Mouse (Mus musculus) heart, adult 2 months (tissue): ENCODE measurements around the gene Obox7. TPM values are rescaled to one million over a fixed set of nuclear protein-coding genes. Genes with fewer than 3 reads are reported as not detected.
"Not testable (repeated sequence)": the region's sequence is repeated elsewhere in the genome, so short reads cannot be mapped to it uniquely, and the experiment has no call there.

Source experiments
- DNase-seq, 2 experiments: peaks; one replicate each; pipeline ENCODE4 v3.0.0; 2021
- H3K27ac ChIP-seq: fragments of 200-600 bp; 2 replicates; pipeline ENCODE4 v1.8.1; 2022
- H3K27me3 ChIP-seq: fragments of 200-500 bp; 2 replicates; pipeline ENCODE4 v1.6.1; 2012; ENCODE audit warnings: mild to moderate bottlenecking, low read length, inconsistent platforms, mixed read lengths; ENCODE audit not compliant: control insufficient read depth, insufficient read depth
- H3K36me3 ChIP-seq: fragments of 200-500 bp; 2 replicates; pipeline ENCODE4 v1.6.1; 2012; ENCODE audit warnings: low read length, inconsistent platforms; ENCODE audit not compliant: control insufficient read depth, insufficient read depth
- H3K4me1 ChIP-seq: fragments of 200-500 bp; 2 replicates; pipeline ENCODE4 v1.6.1; 2011; ENCODE audit warnings: low read length; ENCODE audit not compliant: control insufficient read depth, insufficient read depth
- H3K4me3 ChIP-seq: fragments of 200-600 bp; 2 replicates; pipeline ENCODE4 v1.8.1; 2022
- H3K79me2 ChIP-seq: fragments of 200-500 bp; replicated peaks from 2 replicates; pipeline ENCODE4 v1.6.1; 2012; ENCODE audit warnings: mild to moderate bottlenecking, inconsistent platforms, low read length, moderate library complexity, mixed read lengths; ENCODE audit not compliant: control insufficient read depth, insufficient read depth
- H3K9ac ChIP-seq: fragments of 200-500 bp; 2 replicates; pipeline ENCODE4 v1.6.1; 2012; ENCODE audit warnings: low read depth, mild to moderate bottlenecking, control low read depth, inconsistent platforms, low read length, mixed read lengths
- WGBS: fragments of 180-500 bp; shearing (Covaris S2); methylation state at CpG from one replicate; pipeline ENCODE4 v1.1.7; 2018; 5-methylcytosine and 5-hydroxymethylcytosine counted together
- intact Hi-C: fragments of 180-260 bp; cut with DNase I; formaldehyde crosslinking; loops from one replicate; pipeline ENCODE4 v1.15.1; 2025
- long read RNA-seq: library from polyadenylated mRNA; stranded (forward); transcript quantifications from one replicate; pipeline ENCODE4 v2.0.0, GENCODE M21; 2021
- polyA plus RNA-seq: library from polyadenylated mRNA; depleted of rRNA; stranded (reverse); fragments of >200 nt; gene quantifications from 2 replicates; pipeline ENCODE4 v1.2.3, GENCODE M21; 2012; rRNA removed
- total RNA-seq, 2 experiments: library from RNA; stranded (reverse); gene quantifications; 2 replicates each; pipeline ENCODE4 v1.2.3; 2021

Obox7 gene
- total RNA-seq (not detected), polyA plus RNA-seq (not detected in 2 replicates)
- long read RNA-seq: 0 reads

DNA sequence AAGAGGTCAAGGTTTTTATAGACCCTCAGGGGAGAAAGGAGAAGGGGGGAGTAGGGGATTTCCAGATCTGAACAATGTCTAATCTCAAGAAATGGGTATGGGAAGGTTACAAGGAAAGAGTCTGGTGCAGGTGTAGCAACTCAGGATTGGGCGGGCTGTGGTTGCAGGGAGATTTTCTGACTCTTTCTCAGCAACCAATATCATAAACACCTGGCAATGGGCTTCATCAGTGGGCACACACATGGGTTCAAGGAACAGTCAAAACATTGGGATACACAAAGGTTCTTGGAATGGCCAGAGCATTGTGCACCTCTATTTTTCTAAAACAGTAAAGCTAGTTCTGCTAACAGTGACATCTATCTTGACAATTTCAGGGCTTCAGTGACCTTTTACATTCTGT, at the start of gene Obox7:
TSS of gene Obox7 (plus strand) at position 301 of the 400 bp plus-strand sequence.
- H3K27ac ChIP-seq, H3K36me3 ChIP-seq, H3K4me1 ChIP-seq, H3K27me3 ChIP-seq, intact Hi-C loops, H3K79me2 ChIP-seq, DNase-seq, H3K4me3 ChIP-seq, H3K9ac ChIP-seq: not testable (repeated sequence)
- 71% methylated on average over 1 of the region's 1 CpGs for WGBS

GRCm38 (mm10) chr7:14622556-14623542, 36.4 kb upstream of the Obox7 start:
- H3K27ac ChIP-seq, intact Hi-C loops, H3K27me3 ChIP-seq, H3K4me1 ChIP-seq, H3K79me2 ChIP-seq, H3K36me3 ChIP-seq, H3K4me3 ChIP-seq: not testable (repeated sequence)
- DNase-seq: peak; percentile 39 to 59
- H3K9ac ChIP-seq: peak overlapping the region; percentile 74
- WGBS: 9% methylated on average over 79 of the region's 132 CpGs

Other genes starting within 250 kb of the Obox7 start
- not detected for gene Sult2a8, start 212.7 kb upstream of the Obox7 start, total RNA-seq
- gene Sult2a8, start 212.7 kb upstream of the Obox7 start, polyA plus RNA-seq: 0.12 TPM in 1 of 2 replicates, not detected in the other
- gene Sult2a7, start 165.3 kb upstream of the Obox7 start, total RNA-seq: not detected
- gene Sult2a7, start 165.3 kb upstream of the Obox7 start, polyA plus RNA-seq: not detected in 2 replicates
- gene Vmn1r90, start 96.0 kb upstream of the Obox7 start, total RNA-seq: under 1 TPM in 1 of 2 experiments, not detected in 1; 0.16 TPM
- 0.03 TPM in 1 of 2 replicates, not detected in the other for gene Vmn1r90, start 96.0 kb upstream of the Obox7 start, polyA plus RNA-seq